Mouse (Mus musculus) forebrain, embryonic 11.5 days (tissue): Measurements from ENCODE around the gene Ccn6. TPM values are rescaled to one million over a fixed set of nuclear protein-coding genes. Genes with fewer than 3 reads are reported as not detected.

Source experiments
- ATAC-seq: fragments of 200-750 bp; cut with Nextera tagmentation; replicated peaks from 2 replicates; pipeline ENCODE4 v1.8.0; 2017; ENCODE audit warnings: moderate TSS enrichment; ENCODE audit not compliant: low FRiP score
- DNase-seq: peaks from one replicate; pipeline ENCODE4 v3.0.0-alpha.2; 2017; ENCODE audit warnings: low spot score
- H3K27ac ChIP-seq: fragments of 300-500 bp; sonication (generic); 2 replicates; pipeline ENCODE4 v1.5.1; 2014; ENCODE audit warnings: low read depth, low read length
- H3K27me3 ChIP-seq: fragments of 300-500 bp; sonication (generic); 2 replicates; pipeline ENCODE4 v1.6.1; 2014; ENCODE audit warnings: mild to moderate bottlenecking, low read length, mixed read lengths; ENCODE audit not compliant: control insufficient read depth, insufficient read depth
- H3K36me3 ChIP-seq: fragments of 300-500 bp; sonication (generic); 2 replicates; pipeline ENCODE4 v1.6.1; 2014; ENCODE audit warnings: mild to moderate bottlenecking, low read length, moderate library complexity, mixed read lengths; ENCODE audit not compliant: control insufficient read depth, insufficient read depth
- H3K4me1 ChIP-seq: fragments of 300-500 bp; sonication (generic); replicated peaks from 2 replicates; pipeline ENCODE4 v1.6.1; 2014; ENCODE audit warnings: low read length, mixed read lengths; ENCODE audit not compliant: control insufficient read depth, insufficient read depth
- H3K4me2 ChIP-seq: fragments of 300-500 bp; sonication (generic); 2 replicates; pipeline ENCODE4 v1.6.1; 2014; ENCODE audit warnings: low read depth, mild to moderate bottlenecking, low read length, moderate library complexity, mixed read lengths; ENCODE audit not compliant: severe bottlenecking
- H3K4me3 ChIP-seq: fragments of 300-500 bp; sonication (generic); 2 replicates; pipeline ENCODE4 v1.5.1; 2014; ENCODE audit warnings: low read depth, low read length
- H3K9ac ChIP-seq: fragments of 300-500 bp; sonication (generic); 2 replicates; pipeline ENCODE4 v1.6.1; 2014; ENCODE audit warnings: low read length
- H3K9me3 ChIP-seq: fragments of 300-500 bp; sonication (generic); 2 replicates; pipeline ENCODE4 v1.6.1; 2016; ENCODE audit warnings: low read length, mixed read lengths; ENCODE audit not compliant: control insufficient read depth
- whole genome bisulfite sequencing: fragments of 180-500 bp; shearing (Covaris S2); extraction: QIAGEN DNeasy Blood & Tissue Kit; methylation state at CpG from one replicate; pipeline ENCODE4 v1.1.7; 2014; 5-methylcytosine and 5-hydroxymethylcytosine counted together
- polyA plus RNA-seq: library from polyadenylated mRNA; unstranded; fragments of >200 nt; fragmentation: Nextera tagmentation; extraction: Ambion mirVana; gene quantifications from 2 replicates; pipeline ENCODE4 v1.2.1, GENCODE M21; 2014

Ccn6 gene
- polyA plus RNA-seq, 1 experiment from 2014 or later = 0.27 TPM

DNA sequence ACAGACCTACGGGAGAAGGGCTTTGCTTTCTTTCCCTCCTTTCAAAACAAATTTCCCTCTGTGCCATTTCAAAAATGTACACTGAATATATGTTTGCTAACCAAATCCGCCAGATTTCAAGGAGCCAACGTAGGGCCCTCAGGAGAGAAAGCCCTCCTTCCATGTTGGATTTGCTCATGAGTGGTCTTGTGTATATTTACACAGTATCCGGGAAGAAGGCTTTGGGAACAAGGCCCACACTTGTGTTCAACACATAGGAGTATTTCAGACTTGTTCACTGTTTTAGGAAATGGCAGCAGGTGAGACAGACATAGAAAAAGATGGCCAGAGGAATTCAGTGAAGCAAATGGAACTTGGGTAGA, 21.9 kb upstream of the Ccn6 start:
- DNase-seq = no peak
- Histone ChIP-seq H3K9ac (no peak overlapping the region), H3K4me3 (no peak overlapping the region), H3K9me3 (no peaks in the 10 kb centered on the region), H3K4me2 (no peak overlapping the region), H3K27ac (no peak overlapping the region), H3K4me1 (no peaks in the 10 kb centered on the region), H3K27me3 (no peaks in the 10 kb centered on the region), H3K36me3 (no peaks in the 10 kb centered on the region)
- no peak for ATAC-seq
- WGBS = 82% methylated on average over 4 of the region's 4 CpGs

GRCm38 (mm10) chr10:39184864-39185544, 21.4 kb upstream of the Ccn6 start:
- ATAC-seq = no peak

GRCm38 (mm10) chr10:39176981-39177380, 13.4 kb upstream of the Ccn6 start:
- Histone ChIP-seq H3K4me3 (no peak overlapping the region), H3K9me3 (no peaks in the 10 kb centered on the region), H3K36me3 (no peaks in the 10 kb centered on the region), H3K9ac (no peak overlapping the region), H3K4me1 (peaks cover 3% of the 10 kb centered on the region), H3K27ac (no peak overlapping the region), H3K27me3 (no peaks in the 10 kb centered on the region), H3K4me2 (no peak overlapping the region)
- DNase-seq (no peak), ATAC-seq (no peak)
- WGBS = 85% methylated on average over 5 of the region's 5 CpGs

More at GRCm38 (mm10) chr10:39184864-39185544, 21.4 kb upstream of the Ccn6 start:
- WGBS = 91% methylated on average over 8 of the region's 8 CpGs
- no peak overlapping the region for H3K9ac ChIP-seq
- DNase-seq = no peak
- no peaks in the 10 kb centered on the region for H3K4me1 ChIP-seq
- H3K4me2 ChIP-seq = no peak overlapping the region
- H3K4me3 ChIP-seq = no peak overlapping the region
- no peaks in the 10 kb centered on the region for H3K36me3 ChIP-seq
- no peaks in the 10 kb centered on the region for H3K27me3 ChIP-seq
- H3K27ac ChIP-seq = no peak overlapping the region
- H3K9me3 ChIP-seq = no peaks in the 10 kb centered on the region

GRCm38 (mm10) chr10:39173077-39173476, 9.5 kb upstream of the Ccn6 start:
- no peak overlapping the region for H3K9ac ChIP-seq
- H3K9me3 ChIP-seq = no peaks in the 10 kb centered on the region
- 57% methylated on average over 13 of the region's 13 CpGs for WGBS
- no peaks in the 10 kb centered on the region for H3K36me3 ChIP-seq
- H3K4me1 ChIP-seq = peaks cover 5% of the 10 kb centered on the region
- DNase-seq (no peak), ATAC-seq (no peak)
- no peak overlapping the region for H3K4me3 ChIP-seq
- H3K27ac ChIP-seq = no peak overlapping the region
- no peak overlapping the region for H3K4me2 ChIP-seq
- peaks cover 4% of the 10 kb centered on the region; the same call in 1 of the 2 replicates for H3K27me3 ChIP-seq

- Histone ChIP-seq H3K27me3 (peaks cover 4% of the 10 kb centered on the region; the same call in 1 of the 2 replicates), H3K4me3 (no peak overlapping the region), H3K4me2 (no peak overlapping the region; the same call in 1 of the 2 replicates), H3K9me3 (no peaks in the 10 kb centered on the region), H3K36me3 (no peaks in the 10 kb centered on the region), H3K27ac (no peak overlapping the region), H3K9ac (no peak overlapping the region), H3K4me1 (peaks cover 5% of the 10 kb centered on the region)
- DNase-seq = no peak
- 75% methylated on average over 6 of the region's 6 CpGs for WGBS
- no peak for ATAC-seq
Measured at GRCm38 (mm10) chr10:39172540-39172931, 8.9 kb upstream of the Ccn6 start.

GRCm38 (mm10) chr10:39171603-39172539, 8.3 kb upstream of the Ccn6 start:
- peak overlapping the region; percentile 71 for H3K4me2 ChIP-seq
- peaks cover 4% of the 10 kb centered on the region; the same call in 1 of the 2 replicates for H3K27me3 ChIP-seq
- no peaks in the 10 kb centered on the region for H3K36me3 ChIP-seq
- ATAC-seq (peak; percentile 79), DNase-seq (peak; percentile 89)
- H3K9ac ChIP-seq = peak overlapping the region; percentile 54
- H3K4me3 ChIP-seq = peak overlapping the region; percentile 29
- H3K4me1 ChIP-seq = peaks cover 5% of the 10 kb centered on the region
- H3K27ac ChIP-seq = peak overlapping the region; percentile 86
- H3K9me3 ChIP-seq = no peaks in the 10 kb centered on the region
- WGBS = 10% methylated on average over 26 of the region's 26 CpGs

DNA sequence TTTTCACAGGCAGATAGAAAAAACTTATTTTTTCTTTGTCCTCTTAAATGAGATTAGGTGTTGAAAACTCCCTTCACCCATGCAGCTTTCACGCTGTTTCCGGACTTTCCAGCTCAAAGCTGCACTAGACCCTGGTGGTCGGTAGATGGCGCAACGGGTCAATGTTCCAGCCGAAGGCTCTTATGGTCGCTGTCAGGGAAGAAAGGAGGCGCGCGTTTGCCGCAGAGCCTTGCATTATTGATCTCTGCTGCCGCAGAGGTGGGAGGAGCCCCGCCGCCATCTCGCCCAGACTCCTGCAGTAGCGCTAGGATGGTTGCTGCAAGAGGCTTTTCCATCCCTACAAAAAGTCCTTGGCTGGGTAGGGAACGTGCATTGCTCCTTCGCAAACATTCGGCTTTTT, 7.5 kb upstream of the Ccn6 start:
- ATAC-seq = peak; percentile 92
- no peaks in the 10 kb centered on the region for H3K36me3 ChIP-seq

GRCm38 (mm10) chr10:39170706-39171105, 7.1 kb upstream of the Ccn6 start:
- Histone ChIP-seq H3K9me3 (no peaks in the 10 kb centered on the region), H3K27ac (no peak overlapping the region), H3K4me3 (no peak overlapping the region), H3K27me3 (peaks cover 4% of the 10 kb centered on the region; the same call in 1 of the 2 replicates), H3K4me1 (peaks cover 5% of the 10 kb centered on the region), H3K4me2 (peak overlapping the region; percentile 71; the same call in 1 of the 2 replicates), H3K9ac (no peak overlapping the region; the same call in 1 of the 2 replicates), H3K36me3 (no peaks in the 10 kb centered on the region)
- 9% methylated on average over 6 of the region's 6 CpGs for WGBS
- peak; percentile 37 for ATAC-seq
- DNase-seq = no peak

More for the DNA sequence above, 7.5 kb upstream of the Ccn6 start:
- under 1% methylated on average over 19 of the region's 19 CpGs for WGBS
- peak; percentile 95 for DNase-seq
- H3K27me3 ChIP-seq = peaks cover 4% of the 10 kb centered on the region; the same call in 1 of the 2 replicates
- peak overlapping the region; percentile 29 for H3K4me3 ChIP-seq
- H3K4me1 ChIP-seq = peaks cover 5% of the 10 kb centered on the region
- H3K27ac ChIP-seq = peak overlapping the region; percentile 86
- no peaks in the 10 kb centered on the region for H3K9me3 ChIP-seq
- peak overlapping the region; percentile 71 for H3K4me2 ChIP-seq
- H3K9ac ChIP-seq = peak overlapping the region; percentile 54
